Mouse (Mus musculus): ENCODE measurements around the gene 2410015M20Rik. TPM values are rescaled to one million over a fixed set of nuclear protein-coding genes. Genes with fewer than 3 reads are reported as not detected.

Gene 2410015M20Rik
- total RNA-seq, 2 experiments from 2014 or later: 139 to 143 TPM

- no peak for DNase-seq (ENCODE audit: low spot score in 2 of 2)
Measured at GRCm38 (mm10) chr17:56583611-56584256, 25.8 kb downstream of the 2410015M20Rik start.

DNA sequence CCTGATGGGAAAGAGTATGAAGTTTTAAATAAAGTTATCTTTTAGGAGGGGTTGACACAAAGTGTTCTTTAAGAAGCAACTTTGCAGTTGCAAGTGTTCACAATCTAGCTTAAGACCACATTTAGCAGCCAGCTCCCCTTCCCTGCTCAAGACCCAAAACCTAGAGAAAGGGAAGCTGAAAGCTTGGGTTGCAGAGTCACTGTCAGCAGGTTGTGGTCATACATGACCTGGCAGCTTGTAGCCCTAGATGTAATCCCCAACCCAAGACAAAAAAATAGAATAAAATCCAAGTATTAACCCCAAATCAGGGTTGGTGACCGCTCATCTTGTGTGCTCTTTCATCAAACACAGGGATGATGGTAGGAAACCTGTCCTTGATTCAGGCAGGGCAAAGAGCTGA is 26.5 kb downstream of the 2410015M20Rik start:
- DNase-seq (ENCODE audit: low spot score in 2 of 2): no peak

DNA sequence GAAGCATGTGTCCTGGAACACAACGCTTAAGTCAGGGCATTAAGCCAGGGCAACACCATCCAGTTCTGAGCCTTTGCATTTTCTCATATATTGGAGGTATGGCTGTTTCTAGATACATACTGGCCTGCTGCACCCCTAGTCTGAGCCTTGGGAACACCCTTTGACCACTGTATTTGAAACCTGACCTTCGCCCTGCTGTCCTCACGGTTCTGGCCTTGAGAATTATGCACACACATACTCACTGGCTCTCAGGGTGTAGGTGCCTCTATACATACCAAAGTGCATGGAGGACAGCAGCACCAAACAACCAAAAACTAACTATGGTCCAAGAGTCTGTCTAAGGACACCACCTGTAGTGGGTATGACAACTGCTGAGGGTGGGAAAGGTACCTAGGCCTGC is 36.6 kb downstream of the 2410015M20Rik start:
- DNase-seq (ENCODE audit: low spot score in 2 of 2): no peak

DNA sequence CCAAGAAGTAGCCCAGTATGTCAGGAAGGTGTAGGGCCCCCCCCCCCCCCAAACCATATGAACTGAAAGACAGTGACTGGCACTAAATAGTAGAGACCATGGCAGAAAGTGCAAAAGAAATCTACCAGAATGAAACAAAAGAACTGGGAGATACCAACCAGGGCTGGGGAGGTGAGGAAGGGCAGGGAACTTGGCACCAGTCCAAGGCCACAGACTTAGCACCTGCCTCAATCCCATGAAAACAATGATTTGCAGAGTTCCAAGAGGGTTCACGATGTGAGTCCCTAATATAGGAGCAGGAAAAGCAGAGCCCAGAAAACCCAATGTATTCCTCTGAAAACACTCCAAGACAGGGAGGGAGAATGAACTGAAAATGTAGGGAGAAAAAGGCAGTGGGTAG is 37.4 kb downstream of the 2410015M20Rik start:
- DNase-seq (ENCODE audit: low spot score in 2 of 2): no peak

DNA sequence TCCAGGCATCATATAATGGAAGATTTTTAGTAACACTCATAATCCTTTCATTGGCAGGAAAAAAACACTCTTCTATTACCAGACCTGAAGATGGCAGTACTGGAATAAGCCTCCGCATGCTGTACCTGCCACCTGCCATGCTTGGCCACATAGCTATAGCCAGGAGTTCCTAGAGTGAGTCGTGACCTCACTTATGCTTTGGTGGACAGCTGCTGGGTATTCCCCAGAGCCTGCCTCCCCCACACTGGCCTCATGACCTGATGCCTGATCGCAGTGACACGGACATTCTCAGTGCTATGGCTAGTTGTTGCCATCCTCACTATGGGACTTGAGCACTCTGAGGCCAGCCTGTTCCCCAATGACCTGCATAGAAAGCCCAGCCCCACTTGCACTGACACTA is 39.3 kb downstream of the 2410015M20Rik start:
- DNase-seq (ENCODE audit: low spot score in 2 of 2): no peak

GRCm38 (mm10) chr17:56567370-56567769 is 42.2 kb downstream of the 2410015M20Rik start:
- DNase-seq (ENCODE audit: low spot score in 2 of 2): no peak

DNA sequence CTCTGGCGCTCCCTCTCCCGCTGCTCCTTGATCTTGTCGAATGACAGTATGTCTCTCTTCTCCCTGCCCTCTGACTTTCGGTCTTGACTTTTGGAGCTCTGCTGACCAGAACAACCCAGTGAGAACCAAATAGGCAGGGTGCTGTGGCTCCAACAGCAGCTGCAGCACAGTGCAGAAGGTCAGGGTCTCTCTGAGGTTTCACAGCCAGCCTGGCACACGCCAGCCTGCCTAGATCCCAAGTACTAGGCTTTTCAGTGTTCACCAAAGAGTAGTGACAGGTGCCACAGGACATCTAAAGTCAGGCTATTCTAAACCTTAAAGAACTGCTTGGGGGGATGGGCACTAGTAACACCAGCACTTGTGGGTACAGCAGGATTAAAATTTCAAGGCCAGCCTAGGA is 42.7 kb downstream of the 2410015M20Rik start:
- DNase-seq (ENCODE audit: low spot score in 2 of 2): no peak

DNA sequence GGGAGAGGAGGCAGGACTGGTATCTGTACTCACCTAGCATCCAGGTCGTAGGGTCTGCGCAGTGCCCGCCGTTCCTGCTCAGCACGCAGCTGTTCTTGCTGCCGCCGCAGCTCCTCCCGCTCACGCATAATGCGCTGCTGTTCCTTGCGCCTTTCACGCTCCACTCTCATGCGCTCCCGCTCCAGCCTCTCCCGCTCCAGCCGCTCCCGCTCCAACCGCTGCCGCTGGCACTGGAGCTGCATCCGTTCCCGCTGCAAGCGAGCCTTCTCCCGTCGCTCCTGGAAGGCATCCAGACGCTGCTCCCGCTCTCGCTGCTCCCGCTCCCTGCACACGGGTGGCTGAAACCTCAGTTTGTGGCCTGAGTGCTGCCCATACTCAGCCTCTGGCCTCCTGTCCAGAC is 43.3 kb downstream of the 2410015M20Rik start:
- no peak for DNase-seq (ENCODE audit: low spot score in 2 of 2)

DNA sequence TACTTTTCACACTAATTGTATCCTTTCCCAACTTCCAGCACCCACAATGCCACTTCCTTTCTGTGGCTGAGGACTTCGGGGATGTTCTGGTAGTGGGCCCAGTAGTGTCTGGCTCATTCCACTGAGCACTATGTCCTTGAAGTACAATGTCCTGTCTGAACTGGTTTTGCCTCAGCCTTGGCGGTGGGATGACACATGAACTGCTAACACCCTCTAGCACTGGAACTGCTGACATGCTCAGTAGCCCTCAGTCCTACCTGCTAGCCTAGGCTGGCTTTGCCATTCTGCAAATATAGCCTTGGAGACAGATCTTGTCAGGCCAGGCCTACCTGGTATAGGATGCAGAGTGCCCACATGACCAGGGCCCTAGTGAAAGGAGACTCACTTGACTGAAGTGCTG is 47.7 kb downstream of the 2410015M20Rik start:
- DNase-seq (ENCODE audit: low spot score in 2 of 2): no peak

DNA sequence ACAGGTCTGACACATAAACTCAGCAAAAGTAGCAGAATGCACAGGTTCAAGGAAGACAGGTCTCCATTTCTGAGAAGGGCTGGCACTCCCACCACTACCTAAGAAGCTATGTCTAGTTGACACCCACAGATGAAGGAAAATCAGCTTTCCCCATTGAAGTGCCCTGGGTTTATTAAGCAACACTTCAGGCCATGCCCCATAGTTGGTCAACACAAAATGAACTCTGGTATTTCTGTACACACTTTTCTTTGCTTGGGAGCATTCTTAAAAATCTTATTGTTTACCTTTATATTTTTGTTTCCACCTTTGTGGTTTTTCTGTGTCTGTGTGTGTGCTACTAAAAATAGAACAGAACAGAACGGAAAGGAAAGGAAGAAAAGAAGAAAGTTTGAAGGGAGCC is 49.4 kb downstream of the 2410015M20Rik start:
- no peak for DNase-seq (ENCODE audit: low spot score in 2 of 2)

- no peak for DNase-seq (ENCODE audit: low spot score in 2 of 2)
Measured at GRCm38 (mm10) chr17:56559386-56559785, 50.2 kb downstream of the 2410015M20Rik start.

- peak; percentile 70 to 75 for DNase-seq (ENCODE audit: low spot score in 2 of 2)
Measured at GRCm38 (mm10) chr17:56558448-56558847, 51.1 kb downstream of the 2410015M20Rik start.

Other genes starting within 250 kb of the 2410015M20Rik start
- 100 to 1,000 TPM; 588 to 594 TPM for gene Ptprs, start 133.3 kb downstream of the 2410015M20Rik start, total RNA-seq (2021)
- not detected for gene Znrf4, start 97.3 kb downstream of the 2410015M20Rik start, total RNA-seq (2021)
- 1 to 10 TPM; 2.7 to 3.2 TPM for gene Gm20219, start 55.4 kb downstream of the 2410015M20Rik start, total RNA-seq (2021)
- 100 to 1,000 TPM; 104 to 120 TPM for gene Safb2, start 25.2 kb downstream of the 2410015M20Rik start, total RNA-seq (2021)
- gene Safb, start 24.9 kb downstream of the 2410015M20Rik start, total RNA-seq (2021): 100 to 1,000 TPM; 158 to 159 TPM
- 100 to 1,000 TPM; 405 to 414 TPM for gene Rpl36, start 3.6 kb upstream of the 2410015M20Rik start, total RNA-seq (2021)
- gene Lonp1, start 17.1 kb upstream of the 2410015M20Rik start, total RNA-seq (2021): 10 to 100 TPM; 57.1 to 60.6 TPM
- gene Catsperd, start 18.4 kb upstream of the 2410015M20Rik start, total RNA-seq (2021): under 1 TPM; 0.84 TPM
- 10 to 100 TPM; 89.7 to 91.2 TPM for gene Ranbp3, start 63.5 kb upstream of the 2410015M20Rik start, total RNA-seq (2021)
- 100 to 1,000 TPM; 218 to 234 TPM for gene Ndufa11, start 108.0 kb upstream of the 2410015M20Rik start, total RNA-seq (2021)
- 10 to 100 TPM in 1 of 2 experiments, 1 to 10 TPM in 1; 9.6 to 13.5 TPM for gene Vmac, start 108.3 kb upstream of the 2410015M20Rik start, total RNA-seq (2021)
- 1 to 10 TPM; 3.4 to 4.7 TPM for gene Nrtn, start 147.8 kb upstream of the 2410015M20Rik start, total RNA-seq (2021)
- gene Dus3l, start 155.0 kb upstream of the 2410015M20Rik start, total RNA-seq (2021): 10 to 100 TPM; 61.8 to 63.0 TPM
- gene Prr22, start 160.5 kb upstream of the 2410015M20Rik start, total RNA-seq (2021): 1 to 10 TPM in 1 of 2 experiments, under 1 TPM in 1; 0.88 to 1.1 TPM
- 1 to 10 TPM; 2.6 to 2.7 TPM for gene Rfx2, start 221.2 kb upstream of the 2410015M20Rik start, total RNA-seq (2021)

Measured in left cerebral cortex, adult 18-20 months (tissue).